Mouse (Mus musculus) adipose tissue, adult 10 weeks (tissue): ENCODE data around the gene Fam166b. TPM values are rescaled to one million over a fixed set of nuclear protein-coding genes. Genes with fewer than 3 reads are reported as not detected.

Experiments
- polyA plus RNA-seq: library from polyadenylated mRNA; stranded (reverse); fragments of 350-450 nt; fragmentation: Illumina TruSeq; extraction: RNeasy Lipid Tissue Mini Kit (QIAGEN cat#74804); gene quantifications from one replicate; pipeline ENCODE4 v1.2.3, GENCODE M21; 2014; ENCODE audit warnings: low read depth, low replicate concordance

Gene Fam166b
- 3.9 TPM for polyA plus RNA-seq

GRCm38 (mm10) chr4:43428946-43429345 lies at the start of gene Fam166b:
Gene Fam166b, minus strand, starts transcription at chr4:43429134.

GRCm38 (mm10) chr4:43454041-43454836 lies 25.3 kb upstream of the Fam166b start, which contains the start of gene Cd72:
Gene Cd72, minus strand, starts transcription at chr4:43454628.

GRCm38 (mm10) chr4:43441639-43442038 lies 12.7 kb upstream of the Fam166b start, which contains the start of gene Tesk1:
Gene Tesk1, plus strand, starts transcription at chr4:43441939.

GRCm38 (mm10) chr4:43381408-43382154 lies 47.4 kb downstream of the Fam166b start, which contains the start of gene Rusc2:
Gene Rusc2, plus strand, starts transcription at chr4:43381979.

Other genes with a start within 250 kb of the Fam166b start
- 1.4 TPM for gene Atp8b5, start 162.0 kb downstream of the Fam166b start, polyA plus RNA-seq
- gene Rusc2, start 47.2 kb downstream of the Fam166b start, polyA plus RNA-seq = 17.7 TPM
- 47.5 TPM for gene Tesk1, start 12.8 kb upstream of the Fam166b start, polyA plus RNA-seq
- gene Cd72, start 25.5 kb upstream of the Fam166b start, polyA plus RNA-seq = 6.7 TPM
- gene Sit1, start 54.6 kb upstream of the Fam166b start, polyA plus RNA-seq = not detected
- gene Ccdc107, start 63.8 kb upstream of the Fam166b start, polyA plus RNA-seq = 55.0 TPM
- 1.2 TPM for gene Arhgef39, start 70.6 kb upstream of the Fam166b start, polyA plus RNA-seq
- gene Car9, start 77.8 kb upstream of the Fam166b start, polyA plus RNA-seq = 0.72 TPM
- gene Tpm2, start 94.6 kb upstream of the Fam166b start, polyA plus RNA-seq = 128 TPM
- 45.7 TPM for gene Creb3, start 133.2 kb upstream of the Fam166b start, polyA plus RNA-seq
- gene Tln1, start 133.6 kb upstream of the Fam166b start, polyA plus RNA-seq = 59.0 TPM
- gene Rgp1, start 149.6 kb upstream of the Fam166b start, polyA plus RNA-seq = 40.1 TPM
- gene Gba2, start 149.7 kb upstream of the Fam166b start, polyA plus RNA-seq = 12.9 TPM
- gene Msmp, start 155.4 kb upstream of the Fam166b start, polyA plus RNA-seq = 0.79 TPM
- gene Npr2, start 202.8 kb upstream of the Fam166b start, polyA plus RNA-seq = 30.2 TPM
- 3.8 TPM for gene Spag8, start 224.5 kb upstream of the Fam166b start, polyA plus RNA-seq
- gene Hint2, start 227.3 kb upstream of the Fam166b start, polyA plus RNA-seq = 120 TPM
- 11.5 TPM for gene Tmem8b, start 239.8 kb upstream of the Fam166b start, polyA plus RNA-seq
- gene Fam221b, start 240.0 kb upstream of the Fam166b start, polyA plus RNA-seq = 4.8 TPM